Mouse (Mus musculus) neural tube, embryonic 15.5 days (tissue): ENCODE measurements around the gene Ceacam19. TPM values are rescaled to one million over a fixed set of nuclear protein-coding genes. Genes with fewer than 3 reads are reported as not detected.

Experiments
- ATAC-seq: fragments of 200-750 bp; cut with Nextera tagmentation; 2 replicates; pipeline ENCODE4 v1.8.0; 2017; ENCODE audit warnings: mild to moderate bottlenecking, moderate TSS enrichment, moderate library complexity; ENCODE audit not compliant: low FRiP score
- H3K27ac ChIP-seq: fragments of 300-500 bp; sonication (generic); replicated peaks from 2 replicates; pipeline ENCODE4 v1.5.1; 2015; ENCODE audit warnings: mild to moderate bottlenecking, inconsistent platforms
- H3K27me3 ChIP-seq: fragments of 300-500 bp; sonication (generic); replicated peaks from 2 replicates; pipeline ENCODE4 v1.6.1; 2015; ENCODE audit warnings: inconsistent platforms
- H3K36me3 ChIP-seq: fragments of 300-500 bp; sonication (generic); 2 replicates; pipeline ENCODE4 v1.6.1; 2015; ENCODE audit warnings: inconsistent platforms
- H3K4me1 ChIP-seq: fragments of 300-500 bp; sonication (generic); 2 replicates; pipeline ENCODE4 v1.6.1; 2015; ENCODE audit warnings: inconsistent platforms
- H3K4me2 ChIP-seq: fragments of 300-500 bp; sonication (generic); 2 replicates; pipeline ENCODE4 v1.6.1; 2015; ENCODE audit warnings: inconsistent platforms, mild to moderate bottlenecking, moderate library complexity
- H3K4me3 ChIP-seq: fragments of 300-500 bp; sonication (generic); replicated peaks from 2 replicates; pipeline ENCODE4 v1.5.1; 2015; ENCODE audit warnings: mild to moderate bottlenecking, inconsistent platforms
- H3K9ac ChIP-seq: fragments of 300-500 bp; sonication (generic); replicated peaks from 2 replicates; pipeline ENCODE4 v1.6.1; 2015; ENCODE audit warnings: mild to moderate bottlenecking, inconsistent platforms
- H3K9me3 ChIP-seq: fragments of 300-500 bp; sonication (generic); replicated peaks from 2 replicates; pipeline ENCODE4 v1.6.1; 2016; ENCODE audit warnings: inconsistent platforms
- WGBS: fragments of 180-500 bp; shearing (Covaris S2); methylation state at CpG from one replicate; pipeline ENCODE4 v1.1.7; 2015; ENCODE audit warnings: mixed read lengths; 5-methylcytosine and 5-hydroxymethylcytosine counted together
- polyA plus RNA-seq: library from polyadenylated mRNA; unstranded; fragments of >200 nt; fragmentation: Nextera tagmentation; extraction: Ambion mirVana; gene quantifications from 2 replicates; pipeline ENCODE4 v1.2.1, GENCODE M21; 2015

Gene Ceacam19
- polyA plus RNA-seq, 1 experiment from 2014 or later = not detected

- no peak overlapping the region for H3K4me3 ChIP-seq
- ATAC-seq = no peak; the same call in 1 of the 2 replicates
- no peak overlapping the region for H3K9ac ChIP-seq
- H3K4me1 ChIP-seq = no peaks in the 10 kb centered on the region
- H3K27me3 ChIP-seq = no peaks in the 10 kb centered on the region
- 38% methylated on average over 13 of the region's 13 CpGs for WGBS
- H3K27ac ChIP-seq = no peak overlapping the region
- no peaks in the 10 kb centered on the region for H3K9me3 ChIP-seq
- no peaks in the 10 kb centered on the region for H3K36me3 ChIP-seq
- H3K4me2 ChIP-seq = 0 out of 2 replicates have a peak overlapping the region, but pooled peaks have one; percentile 19
These were observed 57.0 kb downstream of the Ceacam19 start for GRCm38 (mm10) chr7:19830682-19831156.

DNA sequence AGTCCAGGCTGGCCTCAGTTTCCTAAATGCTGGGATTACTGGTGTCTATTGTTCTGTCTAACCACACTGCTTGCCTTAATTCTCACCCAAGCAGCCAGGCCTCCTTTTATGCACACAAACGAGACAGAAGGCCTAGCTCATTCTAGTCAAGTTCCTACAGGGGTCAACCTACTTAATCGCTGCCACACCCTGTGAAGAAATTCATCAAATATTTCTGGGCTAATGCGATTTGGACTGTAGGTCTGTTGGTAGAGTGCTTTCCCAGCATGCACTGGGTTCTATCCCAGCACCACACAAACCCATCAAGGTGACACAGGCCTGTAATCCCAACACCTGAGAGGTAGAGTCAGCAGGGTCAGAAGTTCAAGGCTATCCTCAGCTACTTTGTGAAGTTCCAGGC lies 58.1 kb downstream of the Ceacam19 start:
- H3K36me3 ChIP-seq = no peaks in the 10 kb centered on the region
- H3K4me1 ChIP-seq = 0 out of 2 replicates have a peak, but pooled peaks cover under 1% of the 10 kb centered on the region
- no peak overlapping the region for H3K27ac ChIP-seq
- H3K4me3 ChIP-seq = no peak overlapping the region
- no peak for ATAC-seq
- H3K4me2 ChIP-seq = no peak overlapping the region
- no peak overlapping the region for H3K9ac ChIP-seq
- H3K9me3 ChIP-seq = no peaks in the 10 kb centered on the region
- WGBS = 94% methylated on average over 3 of the region's 3 CpGs
- H3K27me3 ChIP-seq = peaks cover 2% of the 10 kb centered on the region; the same call in 1 of the 2 replicates

DNA sequence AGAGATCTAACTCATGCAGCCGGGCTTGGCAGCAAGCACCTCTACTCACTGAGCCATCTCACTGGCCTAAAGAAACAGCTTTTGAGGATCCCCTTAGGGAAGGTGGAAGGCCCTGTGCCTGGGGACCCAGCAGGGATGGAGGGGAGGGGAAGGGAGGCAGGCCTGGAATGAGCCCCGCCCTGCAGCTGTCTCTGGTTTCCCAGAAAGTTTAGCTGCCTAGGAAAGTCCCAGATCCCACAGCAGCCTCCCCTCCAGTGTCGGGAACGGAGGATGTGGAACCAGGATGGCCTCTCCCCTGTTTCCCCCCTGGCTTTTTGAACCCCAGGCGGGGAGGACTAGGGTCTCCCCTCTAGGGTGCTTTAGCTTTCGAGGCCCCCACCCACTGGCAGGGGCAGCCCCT lies 61.0 kb downstream of the Ceacam19 start:
- WGBS = 49% methylated on average over 6 of the region's 6 CpGs
- peaks cover 17% of the 10 kb centered on the region for H3K4me1 ChIP-seq
- no peak overlapping the region for H3K4me2 ChIP-seq
- H3K27ac ChIP-seq = no peak overlapping the region
- no peaks in the 10 kb centered on the region for H3K9me3 ChIP-seq
- no peak overlapping the region for H3K9ac ChIP-seq
- no peak overlapping the region for H3K4me3 ChIP-seq
- no peak for ATAC-seq
- H3K27me3 ChIP-seq = peaks cover 32% of the 10 kb centered on the region
- H3K36me3 ChIP-seq = no peaks in the 10 kb centered on the region

Other genes starting within 250 kb of the Ceacam19 start
- gene Clptm1, start 222.9 kb downstream of the Ceacam19 start, polyA plus RNA-seq = 128 and 140 TPM in 2 replicates
- gene Apoc2, start 210.0 kb downstream of the Ceacam19 start, polyA plus RNA-seq = 1.8 TPM in 2 replicates
- gene Gm44805, start 206.5 kb downstream of the Ceacam19 start, polyA plus RNA-seq = not detected in 2 replicates
- 0.38 and 0.75 TPM in 2 replicates for gene Apoc4, start 206.5 kb downstream of the Ceacam19 start, polyA plus RNA-seq
- 6.5 and 7.3 TPM in 2 replicates for gene Apoc1, start 195.3 kb downstream of the Ceacam19 start, polyA plus RNA-seq
- gene Apoe, start 188.8 kb downstream of the Ceacam19 start, polyA plus RNA-seq = 643 and 683 TPM in 2 replicates
- gene Tomm40, start 172.5 kb downstream of the Ceacam19 start, polyA plus RNA-seq = 155 and 171 TPM in 2 replicates
- gene Nectin2, start 137.5 kb downstream of the Ceacam19 start, polyA plus RNA-seq = 56.5 and 68.7 TPM in 2 replicates
- gene Bcam, start 116.9 kb downstream of the Ceacam19 start, polyA plus RNA-seq = 26.3 and 37.0 TPM in 2 replicates
- gene Cblc, start 91.2 kb downstream of the Ceacam19 start, polyA plus RNA-seq = 0.69 and 2.2 TPM in 2 replicates
- gene Bcl3, start 65.2 kb downstream of the Ceacam19 start, polyA plus RNA-seq = 1.2 and 5.2 TPM in 2 replicates
- gene Gm19345, start 36.0 kb downstream of the Ceacam19 start, polyA plus RNA-seq = 14.3 and 17.3 TPM in 2 replicates
- 0.69 and 1.2 TPM in 2 replicates for gene Ceacam16, start 26.7 kb downstream of the Ceacam19 start, polyA plus RNA-seq
- 12.0 and 12.5 TPM in 2 replicates for gene Pvr, start 33.2 kb upstream of the Ceacam19 start, polyA plus RNA-seq
- gene Igsf23, start 62.8 kb upstream of the Ceacam19 start, polyA plus RNA-seq = 0.12 and 0.43 TPM in 2 replicates
- gene Ceacam20, start 77.4 kb upstream of the Ceacam19 start, polyA plus RNA-seq = not detected in 2 replicates
- gene Nlrp9b, start 103.5 kb upstream of the Ceacam19 start, polyA plus RNA-seq = not detected in 2 replicates
- gene Vmn1r91, start 211.7 kb upstream of the Ceacam19 start, polyA plus RNA-seq = not detected in 2 replicates
- gene Gm16442, start 234.6 kb upstream of the Ceacam19 start, polyA plus RNA-seq = not detected in 2 replicates